9 mouse cellular contexts compared by ENCODE assay signal in genomic region chr5:24428596-24428995, GRCm38 (mm10). TPM values are rescaled to one million over a fixed set of nuclear protein-coding genes. Genes with fewer than 3 reads are reported as not detected.
A peak's percentile ranks its signal among the peaks of the same experiment; 100 is the strongest.
DNase-seq lines count a peak whose midpoint lies in the region; ATAC-seq lines count a peak whose summit lies in the region.
"Had no signal": no experiment of that assay in that cellular context is flagged by ENCODE, and none has a peak within 500 bp of the region (broad histone marks: within the 10 kb centered on the region; RNA-seq: fewer than 3 reads in every experiment).

No protein-coding gene starts in this region.

- 0 out of 2 replicates have a peak overlapping the region, but pooled peaks have one; percentile 87 for H3K4me2 ChIP-seq in forebrain, embryonic 12.5 days
- no peak overlapping the region for H3K4me2 ChIP-seq in forebrain, embryonic 16.5 days (ENCODE audit: low read length)
- peak overlapping the region; percentile 34 for H3K4me2 ChIP-seq in embryonic facial prominence, embryonic 15.5 days (replicated peaks)
- peak overlapping the region; percentile 95 for H3K4me2 ChIP-seq in liver, embryonic 12.5 days

- H3K27ac ChIP-seq in forebrain, embryonic 12.5 days: 0 out of 2 replicates have a peak overlapping the region, but pooled peaks have one; percentile 25
- H3K27ac ChIP-seq in forebrain, embryonic 16.5 days (ENCODE audit: low read length): no peak overlapping the region
- H3K27ac ChIP-seq in embryonic facial prominence, embryonic 15.5 days (replicated peaks): 0 out of 2 replicates have a peak overlapping the region, but pooled peaks have one; percentile 11
- H3K27ac ChIP-seq in liver, embryonic 12.5 days: peak overlapping the region; percentile 39; the same call in 1 of the 2 replicates

- peak; percentile 47 for DNase-seq in 3T3-L1 (ENCODE audit: low read depth, low spot score)
- no peak for DNase-seq in c-Kit-positive CD71-positive TER-119-positive erythroid progenitor cells, embryonic 14.5 days (ENCODE audit: low spot score)
- DNase-seq in layer of hippocampus, postnatal 25 days (ENCODE audit: extremely low spot score in 1 of 2, low spot score in 1 of 2): no peak
- DNase-seq in spleen, adult 12 weeks (ENCODE audit: low spot score): no peak

- peaks cover 22% of the 10 kb centered on the region for H3K27me3 ChIP-seq in forebrain, embryonic 12.5 days
- no peaks in the 10 kb centered on the region for H3K27me3 ChIP-seq in forebrain, embryonic 16.5 days (replicated peaks; ENCODE audit: control insufficient read depth, insufficient read depth, low read length)
- no peaks in the 10 kb centered on the region for H3K27me3 ChIP-seq in embryonic facial prominence, embryonic 15.5 days
- H3K27me3 ChIP-seq in liver, embryonic 12.5 days (replicated peaks): no peaks in the 10 kb centered on the region; the same call in 1 of the 2 replicates

- 16% methylated on average over 9 of the region's 9 CpGs for WGBS in forebrain, embryonic 12.5 days
- 20% methylated on average over 8 of the region's 9 CpGs for WGBS in forebrain, embryonic 16.5 days
- WGBS in embryonic facial prominence, embryonic 15.5 days: 19% methylated on average over 9 of the region's 9 CpGs
- 15% methylated on average over 9 of the region's 9 CpGs for WGBS in liver, embryonic 12.5 days (ENCODE audit: insufficient replicate concordance)

- no peak for ATAC-seq in forebrain, embryonic 12.5 days (ENCODE audit: low FRiP score)
- ATAC-seq in forebrain, embryonic 16.5 days: no peak
- ATAC-seq in embryonic facial prominence, embryonic 15.5 days (ENCODE audit: insufficient number of reproducible peaks, low FRiP score, low TSS enrichment, low read depth): no peak
- no peak for ATAC-seq in liver, embryonic 12.5 days
- ATAC-seq: CD4-positive, CD25-positive, alpha-beta regulatory T cell, adult 4 months had no signal

- peak overlapping the region; percentile 25; the same call in 1 of the 2 replicates for H3K9ac ChIP-seq in forebrain, embryonic 12.5 days
- H3K9ac ChIP-seq in forebrain, embryonic 16.5 days (replicated peaks; ENCODE audit: low read depth, low read length): no peak overlapping the region
- H3K9ac ChIP-seq in embryonic facial prominence, embryonic 15.5 days: no peak overlapping the region
- no peak overlapping the region for H3K9ac ChIP-seq in liver, embryonic 12.5 days

- peaks cover 37% of the 10 kb centered on the region for H3K36me3 ChIP-seq in forebrain, embryonic 12.5 days (replicated peaks)
- no peaks in the 10 kb centered on the region for H3K36me3 ChIP-seq in forebrain, embryonic 16.5 days (ENCODE audit: control insufficient read depth, insufficient read depth)
- peaks cover 47% of the 10 kb centered on the region for H3K36me3 ChIP-seq in embryonic facial prominence, embryonic 15.5 days
- H3K36me3 ChIP-seq in liver, embryonic 12.5 days: peaks cover 43% of the 10 kb centered on the region

- peaks cover 49% of the 10 kb centered on the region for H3K4me1 ChIP-seq in forebrain, embryonic 12.5 days
- H3K4me1 ChIP-seq in forebrain, embryonic 16.5 days (replicated peaks; ENCODE audit: control insufficient read depth, insufficient read depth, low read length): peaks cover 38% of the 10 kb centered on the region
- H3K4me1 ChIP-seq in embryonic facial prominence, embryonic 15.5 days: peaks cover 41% of the 10 kb centered on the region
- peaks cover 50% of the 10 kb centered on the region for H3K4me1 ChIP-seq in liver, embryonic 12.5 days

- no peak overlapping the region for H3K4me3 ChIP-seq in forebrain, embryonic 12.5 days (replicated peaks)
- no peak overlapping the region for H3K4me3 ChIP-seq in forebrain, embryonic 16.5 days (replicated peaks; ENCODE audit: low read length)
- no peak overlapping the region for H3K4me3 ChIP-seq in embryonic facial prominence, embryonic 15.5 days (replicated peaks)
- H3K4me3 ChIP-seq in liver, embryonic 12.5 days: peak overlapping the region; percentile 36

- H3K9me3 ChIP-seq in forebrain, embryonic 12.5 days: no peaks in the 10 kb centered on the region
- H3K9me3 ChIP-seq in forebrain, embryonic 16.5 days (ENCODE audit: control insufficient read depth, low read length): no peaks in the 10 kb centered on the region
- H3K9me3 ChIP-seq in embryonic facial prominence, embryonic 15.5 days (replicated peaks): no peaks in the 10 kb centered on the region
- no peaks in the 10 kb centered on the region for H3K9me3 ChIP-seq in liver, embryonic 12.5 days (replicated peaks)

RNA-seq across cellular contexts. Expression of gene Slc4a2, which starts 5.0 kb away (rescaled TPM):
- 28.9 and 29.8 TPM in 2 replicates for polyA plus RNA-seq in forebrain, embryonic 12.5 days (2016; fragmentation: Nextera tagmentation; extraction: Ambion mirVana)
- polyA plus RNA-seq in forebrain, embryonic 16.5 days (2015; fragmentation: Nextera tagmentation; extraction: Ambion mirVana): 19.1 and 23.9 TPM in 2 replicates
- polyA plus RNA-seq in embryonic facial prominence, embryonic 15.5 days (2015; fragmentation: Nextera tagmentation; extraction: Ambion mirVana): 37.6 and 38.9 TPM in 2 replicates
- 16.2 and 16.6 TPM in 2 replicates for polyA plus RNA-seq in liver, embryonic 12.5 days (2016; fragmentation: Nextera tagmentation; extraction: Ambion mirVana)
- 10 to 100 TPM; 31.7 to 34.4 TPM for total RNA-seq in layer of hippocampus, postnatal 25 days (2021)

RNA-seq across cellular contexts. Expression of gene Cdk5, which starts 5.3 kb away (rescaled TPM):
- 62.2 and 63.7 TPM in 2 replicates for polyA plus RNA-seq in forebrain, embryonic 12.5 days (2016; fragmentation: Nextera tagmentation; extraction: Ambion mirVana)
- polyA plus RNA-seq in forebrain, embryonic 16.5 days (2015; fragmentation: Nextera tagmentation; extraction: Ambion mirVana): 106 and 127 TPM in 2 replicates
- 52.9 and 54.1 TPM in 2 replicates for polyA plus RNA-seq in embryonic facial prominence, embryonic 15.5 days (2015; fragmentation: Nextera tagmentation; extraction: Ambion mirVana)
- 13.0 and 14.1 TPM in 2 replicates for polyA plus RNA-seq in liver, embryonic 12.5 days (2016; fragmentation: Nextera tagmentation; extraction: Ambion mirVana)
- total RNA-seq in layer of hippocampus, postnatal 25 days (2021): 100 to 1,000 TPM; 126 to 130 TPM

RNA-seq across cellular contexts. Expression of gene Asic3, which starts 15.4 kb away (rescaled TPM):
- polyA plus RNA-seq in forebrain, embryonic 12.5 days (2016; fragmentation: Nextera tagmentation; extraction: Ambion mirVana): 0.20 and 0.37 TPM in 2 replicates
- 0.14 and 0.36 TPM in 2 replicates for polyA plus RNA-seq in forebrain, embryonic 16.5 days (2015; fragmentation: Nextera tagmentation; extraction: Ambion mirVana)
- 0.95 and 1.6 TPM in 2 replicates for polyA plus RNA-seq in embryonic facial prominence, embryonic 15.5 days (2015; fragmentation: Nextera tagmentation; extraction: Ambion mirVana)
- polyA plus RNA-seq in liver, embryonic 12.5 days (2016; fragmentation: Nextera tagmentation; extraction: Ambion mirVana): not detected in 2 replicates
- total RNA-seq in layer of hippocampus, postnatal 25 days (2021): under 1 TPM in 1 of 2 experiments, not detected in 1; 0.30 TPM
- polyA plus RNA-seq: CD4-positive, CD25-positive, alpha-beta regulatory T cell, adult 4 months had no signal

RNA-seq across cellular contexts. Expression of gene Fastk, which starts 16.5 kb away (rescaled TPM):
- 97.1 and 102 TPM in 2 replicates for polyA plus RNA-seq in forebrain, embryonic 12.5 days (2016; fragmentation: Nextera tagmentation; extraction: Ambion mirVana)
- 92.2 and 96.3 TPM in 2 replicates for polyA plus RNA-seq in forebrain, embryonic 16.5 days (2015; fragmentation: Nextera tagmentation; extraction: Ambion mirVana)
- 123 and 135 TPM in 2 replicates for polyA plus RNA-seq in embryonic facial prominence, embryonic 15.5 days (2015; fragmentation: Nextera tagmentation; extraction: Ambion mirVana)
- polyA plus RNA-seq in liver, embryonic 12.5 days (2016; fragmentation: Nextera tagmentation; extraction: Ambion mirVana): 72.4 and 78.0 TPM in 2 replicates
- total RNA-seq in layer of hippocampus, postnatal 25 days (2021): 100 to 1,000 TPM; 119 to 121 TPM

RNA-seq across cellular contexts. Expression of gene Tmub1, which starts 19.1 kb away (rescaled TPM):
- 28.6 and 30.7 TPM in 2 replicates for polyA plus RNA-seq in forebrain, embryonic 12.5 days (2016; fragmentation: Nextera tagmentation; extraction: Ambion mirVana)
- polyA plus RNA-seq in forebrain, embryonic 16.5 days (2015; fragmentation: Nextera tagmentation; extraction: Ambion mirVana): 37.3 and 45.4 TPM in 2 replicates
- polyA plus RNA-seq in embryonic facial prominence, embryonic 15.5 days (2015; fragmentation: Nextera tagmentation; extraction: Ambion mirVana): 20.5 and 21.4 TPM in 2 replicates
- 6.7 and 7.2 TPM in 2 replicates for polyA plus RNA-seq in liver, embryonic 12.5 days (2016; fragmentation: Nextera tagmentation; extraction: Ambion mirVana)
- 10 to 100 TPM; 21.2 to 27.2 TPM for total RNA-seq in layer of hippocampus, postnatal 25 days (2021)
